Mouse (Mus musculus) kidney, embryonic 16.5 days (tissue): ENCODE data around the gene Krt35. TPM values are rescaled to one million over a fixed set of nuclear protein-coding genes. Genes with fewer than 3 reads are reported as not detected.

Source experiments
- polyA plus RNA-seq: library from polyadenylated mRNA; unstranded; fragments of >200 nt; fragmentation: Nextera tagmentation; extraction: Ambion mirVana; gene quantifications from 2 replicates; pipeline ENCODE4 v1.2.1, GENCODE M21; 2015

Krt35 gene
- polyA plus RNA-seq, 1 experiment from 2014 or later: not detected

Other genes starting within 250 kb of the Krt35 start
- not detected in 2 replicates for gene Krtap4-16, start 244.6 kb downstream of the Krt35 start, polyA plus RNA-seq
- gene Gm11568, start 238.3 kb downstream of the Krt35 start, polyA plus RNA-seq: not detected in 2 replicates
- gene Gm11559, start 231.8 kb downstream of the Krt35 start, polyA plus RNA-seq: not detected in 2 replicates
- gene Krtap9-1, start 222.9 kb downstream of the Krt35 start, polyA plus RNA-seq: not detected in 2 replicates
- not detected in 2 replicates for gene Gm11567, start 217.1 kb downstream of the Krt35 start, polyA plus RNA-seq
- not detected in 2 replicates for gene Krtap31-1, start 188.3 kb downstream of the Krt35 start, polyA plus RNA-seq
- not detected in 2 replicates for gene Gm11565, start 181.5 kb downstream of the Krt35 start, polyA plus RNA-seq
- not detected in 2 replicates for gene Krtap31-2, start 159.9 kb downstream of the Krt35 start, polyA plus RNA-seq
- gene Krtap9-5, start 147.8 kb downstream of the Krt35 start, polyA plus RNA-seq: not detected in 2 replicates
- gene Krtap29-1, start 117.2 kb downstream of the Krt35 start, polyA plus RNA-seq: not detected in 2 replicates
- not detected in 2 replicates for gene Krtap16-1, start 109.6 kb downstream of the Krt35 start, polyA plus RNA-seq
- gene Krtap17-1, start 102.2 kb downstream of the Krt35 start, polyA plus RNA-seq: not detected in 2 replicates
- not detected in 2 replicates for gene Krt33a, start 80.0 kb downstream of the Krt35 start, polyA plus RNA-seq
- 0.10 TPM in 1 of 2 replicates, not detected in the other for gene Krt33b, start 66.4 kb downstream of the Krt35 start, polyA plus RNA-seq
- not detected in 2 replicates for gene Krt34, start 54.7 kb downstream of the Krt35 start, polyA plus RNA-seq
- gene Krt31, start 45.7 kb downstream of the Krt35 start, polyA plus RNA-seq: not detected in 2 replicates
- gene Krt32, start 8.0 kb downstream of the Krt35 start, polyA plus RNA-seq: not detected in 2 replicates
- 1.1 and 1.6 TPM in 2 replicates for gene Krt36, start 9.4 kb upstream of the Krt35 start, polyA plus RNA-seq
- gene Krt13, start 25.3 kb upstream of the Krt35 start, polyA plus RNA-seq: 0.36 and 0.37 TPM in 2 replicates
- 1.3 and 3.8 TPM in 2 replicates for gene Krt15, start 39.7 kb upstream of the Krt35 start, polyA plus RNA-seq
- gene Krt19, start 52.4 kb upstream of the Krt35 start, polyA plus RNA-seq: 96.4 and 105 TPM in 2 replicates
- not detected in 2 replicates for gene Krt9, start 97.0 kb upstream of the Krt35 start, polyA plus RNA-seq
- gene Krt14, start 111.3 kb upstream of the Krt35 start, polyA plus RNA-seq: 0.90 and 1.7 TPM in 2 replicates
- not detected in 2 replicates for gene Krt16, start 152.7 kb upstream of the Krt35 start, polyA plus RNA-seq
- gene Krt17, start 164.8 kb upstream of the Krt35 start, polyA plus RNA-seq: 0.30 and 0.32 TPM in 2 replicates
- not detected in 2 replicates for gene Krt42, start 173.6 kb upstream of the Krt35 start, polyA plus RNA-seq
- 1,403 and 1,568 TPM in 2 replicates for gene Eif1, start 223.6 kb upstream of the Krt35 start, polyA plus RNA-seq
- not detected in 2 replicates for gene Gast, start 238.2 kb upstream of the Krt35 start, polyA plus RNA-seq